Mouse (Mus musculus) liver, adult 2 months (tissue): Measurements from ENCODE around the gene Cysltr1.

Experiments
- CTCF ChIP-seq: fragments of 200-500 bp; IDR thresholded peaks from 2 replicates; pipeline ENCODE4 v1.5.1; 2011; ENCODE audit warnings: low read depth, low read length, control low read depth
- POLR2A ChIP-seq: fragments of 200-500 bp; IDR thresholded peaks from 2 replicates; pipeline ENCODE4 v1.6.1; 2011; ENCODE audit warnings: low read length, control low read depth; ENCODE audit not compliant: insufficient read depth; ENCODE audit errors: extremely low read depth

GRCm38 (mm10) chrX:106536359-106536758, 67.1 kb downstream of the Cysltr1 start:
- TF ChIP-seq CTCF (no peak), POLR2A (no peak)
